In the genomic region with DNA sequence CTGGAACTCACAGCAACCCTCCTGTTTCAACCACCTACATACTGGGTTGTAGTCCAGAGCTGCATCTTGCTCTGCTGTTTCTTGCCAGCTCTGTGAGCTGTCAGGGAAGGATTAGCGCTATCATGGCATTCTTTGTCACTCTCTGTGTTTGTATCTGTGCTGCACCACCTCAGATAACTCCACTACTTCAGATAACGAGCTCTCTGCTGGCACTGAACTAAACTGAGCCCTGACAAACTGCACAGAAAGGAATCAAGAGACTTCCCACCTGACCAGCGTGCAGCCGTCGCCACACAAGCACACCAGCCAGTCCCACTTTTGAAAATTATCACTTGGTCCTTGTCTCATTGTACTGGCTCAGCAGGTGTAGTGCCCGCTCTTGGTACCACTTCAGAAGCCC, we compare ENCODE assay signal across 19 mouse cellular contexts. TPM values are rescaled to one million over a fixed set of nuclear protein-coding genes. Genes with fewer than 3 reads are reported as not detected.
DNase-seq lines count a peak whose midpoint lies in the region; ATAC-seq and TF ChIP-seq lines count a peak whose summit lies in the region.
"Had no signal": no experiment of that assay in that cellular context is flagged by ENCODE, and none has a peak within 500 bp of the region (broad histone marks: within the 10 kb centered on the region; RNA-seq: fewer than 3 reads in every experiment).

No protein-coding gene starts in this region.

- H3K9me3 ChIP-seq in heart, embryonic 10.5 days: no peaks in the 10 kb centered on the region
- H3K9me3 ChIP-seq in heart, embryonic 15.5 days (replicated peaks): no peaks in the 10 kb centered on the region
- H3K9me3 ChIP-seq: forebrain, embryonic 13.5 days; hindbrain, embryonic 12.5 days had no signal

- no peak overlapping the region for H3K4me2 ChIP-seq in heart, embryonic 15.5 days
- H3K4me2 ChIP-seq: forebrain, embryonic 13.5 days; hindbrain, embryonic 12.5 days had no signal

- no peaks in the 10 kb centered on the region for H3K36me3 ChIP-seq in heart, embryonic 10.5 days
- no peaks in the 10 kb centered on the region for H3K36me3 ChIP-seq in heart, embryonic 15.5 days
- H3K36me3 ChIP-seq: hindbrain, embryonic 12.5 days had no signal

- peaks cover 59% of the 10 kb centered on the region for H3K27me3 ChIP-seq in heart, embryonic 10.5 days (ENCODE audit: insufficient read depth, poor library complexity, severe bottlenecking)
- peaks cover 53% of the 10 kb centered on the region for H3K27me3 ChIP-seq in heart, embryonic 15.5 days
- H3K27me3 ChIP-seq: CH12.LX had no signal

- peaks cover 13% of the 10 kb centered on the region for H3K4me1 ChIP-seq in heart, embryonic 10.5 days
- H3K4me1 ChIP-seq in heart, embryonic 15.5 days (replicated peaks): peaks cover 11% of the 10 kb centered on the region
- H3K4me1 ChIP-seq: hindbrain, embryonic 12.5 days had no signal

- intact Hi-C loops in heart, postnatal 14 days (cut with DNase I): no loop called here

- no peak for TF ChIP-seq POLR2A in brain, embryonic 14.5 days (IDR thresholded peaks at IDR 0.05; ENCODE audit: borderline replicate concordance, extremely low read depth, insufficient read depth, insufficient read length, poor library complexity, severe bottlenecking)

- H3K9ac ChIP-seq in heart, embryonic 15.5 days: no peak overlapping the region
- H3K9ac ChIP-seq: forebrain, embryonic 13.5 days; forebrain, postnatal 0 days; hindbrain, embryonic 12.5 days had no signal

- peak; percentile 64; the same call in 1 of the 2 replicates for ATAC-seq in heart, embryonic 15.5 days (replicated peaks; ENCODE audit: insufficient number of reproducible peaks, insufficient read depth, low FRiP score, low read depth)
- peak; percentile 98 for ATAC-seq in megakaryocyte-erythroid progenitor cell, adult 5-6 weeks (replicated peaks; ENCODE audit: low FRiP score, low TSS enrichment, poor library complexity, severe bottlenecking)
- ATAC-seq: forebrain, embryonic 13.5 days; forebrain, postnatal 0 days; hindbrain, postnatal 0 days had no signal

- WGBS in heart, embryonic 10.5 days: 23% methylated on average over 6 of the region's 6 CpGs
- 27% methylated on average over 6 of the region's 6 CpGs for WGBS in heart, embryonic 15.5 days

- H3K27ac ChIP-seq in heart, embryonic 10.5 days: no peak overlapping the region
- H3K27ac ChIP-seq in heart, embryonic 15.5 days: no peak overlapping the region
- H3K27ac ChIP-seq: forebrain, embryonic 13.5 days; hindbrain, embryonic 12.5 days; hindbrain, postnatal 0 days had no signal

- H3K4me3 ChIP-seq in heart, embryonic 10.5 days: no peak overlapping the region
- no peak overlapping the region for H3K4me3 ChIP-seq in heart, embryonic 15.5 days
- H3K4me3 ChIP-seq: forebrain, embryonic 13.5 days; hindbrain, embryonic 12.5 days had no signal

- TF ChIP-seq CTCF in brain, embryonic 14.5 days (IDR thresholded peaks at IDR 0.05; ENCODE audit: borderline replicate concordance, extremely low read depth, insufficient read depth, insufficient read length): no peak

- peak; percentile 76 for DNase-seq in heart, embryonic 10.5 days (ENCODE audit: low spot score)
- DNase-seq in heart, postnatal 14 days: no peak
- no peak for DNase-seq in heart, adult 8-10 months (ENCODE audit: low spot score)
- peak; percentile 19 for DNase-seq in brain, embryonic 14.5 days (ENCODE audit: low read depth)
- DNase-seq in thymus, postnatal 4 days: no peak
- DNase-seq: adrenal gland, adult 2 months; adrenal gland, postnatal 25 days; forebrain, postnatal 0 days; gastrocnemius, postnatal 14 days; heart, postnatal 10 days; kidney, adult 11 months; kidney, adult 9 months had no signal

RNA-seq across cellular contexts. Expression of gene Svep1, which starts 4.7 kb away (rescaled TPM):
- polyA plus RNA-seq in heart, embryonic 10.5 days (2016; fragmentation: Nextera tagmentation; extraction: Ambion mirVana): 1.8 and 3.4 TPM in 2 replicates
- total RNA-seq in heart, postnatal 14 days (2021): 1 to 10 TPM; 9.2 to 9.7 TPM
- 1.9 and 2.5 TPM in 2 replicates for polyA plus RNA-seq in heart, embryonic 15.5 days (2015; fragmentation: Nextera tagmentation; extraction: Ambion mirVana)
- 1 to 10 TPM; 3.7 to 5.1 (median 3.9) TPM for total RNA-seq in heart, adult 8-10 months (2022)
- 1.1 and 2.3 TPM in 2 replicates for polyA plus RNA-seq in brain, embryonic 14.5 days (2012; rRNA removed)
- not detected in 2 replicates for total RNA-seq in megakaryocyte-erythroid progenitor cell, adult 5-6 weeks (2014; fragmentation: Nextera tagmentation)
- total RNA-seq in megakaryocyte-erythroid progenitor cell, adult 5-6 weeks (2017): not detected in 2 replicates
- total RNA-seq: CH12.LX; granulocyte monocyte progenitor cell, adult 5-6 weeks had no signal

Comparison
In these comparisons a context has a peak if more than half of its experiments do, and no peak if none do; other contexts are left out.
1. DNase-seq: peak in heart, embryonic 10.5 days (single experiment) and brain, embryonic 14.5 days (single experiment); none in heart, postnatal 14 days (0 of 2), heart, adult 8-10 months (single experiment) and thymus, postnatal 4 days (single experiment).
2. RNA of gene Svep1, which starts 4.7 kb away (total RNA-seq): 9.2 to 9.7 TPM in heart, postnatal 14 days and 3.7 to 5.1 TPM in heart, adult 8-10 months; not detected in megakaryocyte-erythroid progenitor cell, adult 5-6 weeks; every median in the first group is over 4 times any median in the second.